Mouse (Mus musculus): Measurements from ENCODE around the gene Pdcd6. TPM values are rescaled to one million over a fixed set of nuclear protein-coding genes. Genes with fewer than 3 reads are reported as not detected.

Pdcd6 gene
- total and polyA plus RNA-seq, 3 experiments: 40.7 to 170 (median 49.6) TPM

DNA sequence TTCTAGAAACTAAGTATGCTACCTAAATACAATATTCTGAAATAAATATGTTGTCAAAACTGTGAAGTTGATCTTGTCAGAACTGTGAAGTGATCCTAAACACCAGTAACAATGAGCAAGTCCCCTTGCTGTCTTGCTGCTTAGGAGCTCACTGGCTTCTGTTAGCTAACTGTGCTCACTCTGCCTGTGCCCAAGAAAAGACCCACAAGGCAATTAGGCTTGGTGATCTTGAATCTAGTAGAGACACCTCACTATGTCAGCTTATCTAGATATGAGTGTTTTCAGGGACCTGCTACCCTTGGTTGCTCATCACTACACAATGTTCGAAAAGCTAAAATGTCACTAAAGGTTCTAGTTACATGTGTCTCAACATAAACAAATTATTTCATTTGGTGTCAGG lies 11.6 kb downstream of the Pdcd6 start:
- DNase-seq (ENCODE audit: low spot score) (no peak), ATAC-seq (ENCODE audit: extremely low read depth, insufficient number of reproducible peaks, low FRiP score, poor library complexity, severe bottlenecking) (no peak)
- Histone ChIP-seq H3K27me3 (ENCODE audit: insufficient read depth, low read length) (no peaks in the 10 kb centered on the region), H3K9me3 (replicated peaks) (no peaks in the 10 kb centered on the region), H3K4me3 (ENCODE audit: low read depth, low read length) (no peak overlapping the region), H3K4me1 (ENCODE audit: insufficient read depth, low read depth, low read length) (no peaks in the 10 kb centered on the region), H3K36me3 (replicated peaks) (peaks cover 94% of the 10 kb centered on the region)
- no peak for TF ChIP-seq CTCF (IDR thresholded peaks at IDR 0.05; ENCODE audit: low read depth, low read length)
- no peak for TF ChIP-seq POLR2AphosphoS5 (IDR thresholded peaks at IDR 0.05; ENCODE audit: insufficient replicate concordance, low read depth, low read length)
- no peak for TF ChIP-seq GATA2 (IDR thresholded peaks at IDR 0.05; ENCODE audit: borderline replicate concordance, low read depth, low read length)
- no peak for TF ChIP-seq GATA1 (IDR thresholded peaks at IDR 0.05; ENCODE audit: borderline replicate concordance, low read length)
- TF ChIP-seq TAL1 (conservative IDR thresholded peaks at IDR 0.05; ENCODE audit: low read depth, low read length): no peak

DNA sequence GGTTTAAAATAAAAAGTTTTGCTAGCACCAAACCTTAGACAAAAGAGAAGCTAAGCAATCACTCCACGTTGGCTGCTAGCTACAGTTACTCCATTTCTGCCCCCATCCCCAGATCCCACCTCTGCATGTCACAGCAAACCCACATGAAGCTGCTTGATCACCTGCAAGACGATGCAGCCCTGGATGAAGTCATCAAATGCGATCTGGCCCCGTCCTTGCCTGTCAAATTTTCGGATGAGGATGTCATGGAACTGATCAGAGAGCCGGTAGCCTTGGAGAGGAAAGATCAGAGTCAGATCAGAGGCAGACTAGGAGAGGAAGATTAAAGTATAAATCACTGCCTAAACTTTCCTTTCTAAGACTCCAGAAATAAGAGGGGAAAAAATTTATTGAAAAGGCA lies 12.0 kb downstream of the Pdcd6 start:
- TF ChIP-seq POLR2AphosphoS5 (IDR thresholded peaks at IDR 0.05; ENCODE audit: insufficient replicate concordance, low read depth, low read length) (no peak), TAL1 (conservative IDR thresholded peaks at IDR 0.05; ENCODE audit: low read depth, low read length) (no peak), CTCF (IDR thresholded peaks at IDR 0.05; ENCODE audit: low read depth, low read length) (no peak)
- Histone ChIP-seq H3K9me3 (replicated peaks) (no peaks in the 10 kb centered on the region), H3K27me3 (ENCODE audit: insufficient read depth, low read length) (no peaks in the 10 kb centered on the region), H3K4me3 (ENCODE audit: low read depth, low read length) (no peak overlapping the region), H3K4me1 (ENCODE audit: insufficient read depth, low read depth, low read length) (no peaks in the 10 kb centered on the region), H3K36me3 (replicated peaks) (peaks cover 90% of the 10 kb centered on the region)
- DNase-seq (ENCODE audit: low spot score) (no peak), ATAC-seq (ENCODE audit: extremely low read depth, insufficient number of reproducible peaks, low FRiP score, poor library complexity, severe bottlenecking) (no peak)

DNA sequence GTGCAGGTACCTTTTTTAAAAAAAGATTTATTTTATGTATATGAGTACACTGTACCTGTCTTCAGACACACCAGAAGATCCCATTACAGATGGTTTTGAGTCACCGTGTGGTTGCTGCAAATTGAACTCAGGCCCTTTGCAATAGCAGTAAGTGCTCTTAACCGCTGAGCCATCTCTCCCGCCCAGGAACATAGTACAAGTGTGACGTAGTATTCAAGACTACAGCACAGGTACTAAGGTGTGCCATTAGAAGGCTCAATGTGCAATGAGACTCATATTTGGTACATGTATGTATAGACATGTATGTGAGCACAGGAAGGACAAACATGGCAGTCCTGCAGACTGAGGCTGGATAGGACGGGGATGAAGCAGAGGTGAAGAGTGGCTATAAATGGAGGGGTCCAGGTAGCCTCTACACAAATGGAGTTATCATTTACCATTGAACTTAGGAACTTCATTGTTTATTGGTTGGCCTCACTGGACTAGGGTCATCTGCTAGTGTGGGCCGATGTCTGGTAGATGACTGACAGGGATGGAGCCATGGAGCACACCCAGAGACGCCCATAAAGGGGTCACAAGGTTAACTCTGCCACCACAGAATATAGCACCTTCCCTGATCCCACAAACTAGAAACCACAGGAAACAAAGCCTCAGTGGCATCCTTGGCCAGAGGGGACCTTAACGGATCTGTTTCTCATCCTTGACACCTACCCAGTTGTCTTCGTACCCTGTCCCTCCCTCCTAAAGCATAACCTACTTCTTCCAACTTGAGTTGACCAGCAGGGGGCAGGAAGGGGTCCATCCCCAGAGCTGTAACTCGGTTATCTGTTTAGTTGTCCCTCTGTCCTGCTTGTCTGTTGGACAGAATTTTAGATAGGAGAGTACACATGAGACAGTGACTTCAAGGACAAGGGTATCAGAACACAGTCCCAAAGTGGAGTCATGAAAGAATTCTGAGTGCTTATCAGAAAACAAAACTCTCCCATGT lies 15.0 kb downstream of the Pdcd6 start:
- Histone ChIP-seq H3K36me3 (replicated peaks) (peaks cover 61% of the 10 kb centered on the region), H3K27me3 (ENCODE audit: insufficient read depth, low read length) (no peaks in the 10 kb centered on the region), H3K4me3 (ENCODE audit: low read depth, low read length) (no peak overlapping the region), H3K4me1 (ENCODE audit: insufficient read depth, low read depth, low read length) (no peaks in the 10 kb centered on the region), H3K9me3 (replicated peaks) (no peaks in the 10 kb centered on the region)
- DNase-seq (ENCODE audit: low spot score) (no peak), ATAC-seq (ENCODE audit: extremely low read depth, insufficient number of reproducible peaks, low FRiP score, poor library complexity, severe bottlenecking) (no peak)
- TF ChIP-seq CTCF (IDR thresholded peaks at IDR 0.05; ENCODE audit: low read depth, low read length): no peak
- TF ChIP-seq GATA1 (IDR thresholded peaks at IDR 0.05; ENCODE audit: borderline replicate concordance, low read length): no peak
- TF ChIP-seq TAL1 (conservative IDR thresholded peaks at IDR 0.05; ENCODE audit: low read depth, low read length): no peak
- TF ChIP-seq POLR2AphosphoS5 (IDR thresholded peaks at IDR 0.05; ENCODE audit: insufficient replicate concordance, low read depth, low read length): no peak
- no peak for TF ChIP-seq GATA2 (IDR thresholded peaks at IDR 0.05; ENCODE audit: borderline replicate concordance, low read depth, low read length)

- Histone ChIP-seq H3K36me3 (replicated peaks) (peaks cover 54% of the 10 kb centered on the region), H3K9me3 (replicated peaks) (no peaks in the 10 kb centered on the region), H3K4me1 (ENCODE audit: insufficient read depth, low read depth, low read length) (no peaks in the 10 kb centered on the region), H3K4me3 (ENCODE audit: low read depth, low read length) (no peak overlapping the region), H3K27me3 (ENCODE audit: insufficient read depth, low read length) (no peaks in the 10 kb centered on the region)
- DNase-seq (ENCODE audit: low spot score) (no peak), ATAC-seq (ENCODE audit: extremely low read depth, insufficient number of reproducible peaks, low FRiP score, poor library complexity, severe bottlenecking) (no peak)
- TF ChIP-seq CTCF (IDR thresholded peaks at IDR 0.05; ENCODE audit: low read depth, low read length) (no peak), TAL1 (conservative IDR thresholded peaks at IDR 0.05; ENCODE audit: low read depth, low read length) (no peak), POLR2AphosphoS5 (IDR thresholded peaks at IDR 0.05; ENCODE audit: insufficient replicate concordance, low read depth, low read length) (no peak), GATA1 (IDR thresholded peaks at IDR 0.05; ENCODE audit: borderline replicate concordance, low read length) (no peak), GATA2 (IDR thresholded peaks at IDR 0.05; ENCODE audit: borderline replicate concordance, low read depth, low read length) (no peak)
Measured at GRCm38 (mm10) chr13:74301607-74301984, 15.8 kb downstream of the Pdcd6 start.

GRCm38 (mm10) chr13:74300925-74301606 lies 16.3 kb downstream of the Pdcd6 start:
- TF ChIP-seq CTCF (IDR thresholded peaks at IDR 0.05; ENCODE audit: low read depth, low read length): peak; percentile 55
- TF ChIP-seq TAL1 (conservative IDR thresholded peaks at IDR 0.05; ENCODE audit: low read depth, low read length): no peak
- Histone ChIP-seq H3K27me3 (ENCODE audit: insufficient read depth, low read length) (no peaks in the 10 kb centered on the region), H3K9me3 (replicated peaks) (no peaks in the 10 kb centered on the region), H3K4me1 (ENCODE audit: insufficient read depth, low read depth, low read length) (no peaks in the 10 kb centered on the region), H3K36me3 (replicated peaks) (peaks cover 49% of the 10 kb centered on the region), H3K4me3 (ENCODE audit: low read depth, low read length) (no peak overlapping the region)
- peak; percentile 25 for DNase-seq (ENCODE audit: low spot score)
- peak; percentile 48 for ATAC-seq (ENCODE audit: extremely low read depth, insufficient number of reproducible peaks, low FRiP score, poor library complexity, severe bottlenecking)

- Histone ChIP-seq H3K4me1 (ENCODE audit: insufficient read depth, low read depth, low read length) (no peaks in the 10 kb centered on the region), H3K9me3 (replicated peaks) (no peaks in the 10 kb centered on the region), H3K36me3 (replicated peaks) (peaks cover 2% of the 10 kb centered on the region), H3K27me3 (ENCODE audit: insufficient read depth, low read length) (no peaks in the 10 kb centered on the region), H3K4me3 (ENCODE audit: low read depth, low read length) (no peak overlapping the region)
- TF ChIP-seq POLR2AphosphoS5 (IDR thresholded peaks at IDR 0.05; ENCODE audit: insufficient replicate concordance, low read depth, low read length): no peak
- TF ChIP-seq CTCF (IDR thresholded peaks at IDR 0.05; ENCODE audit: low read depth, low read length): no peak
- no peak for TF ChIP-seq GATA1 (IDR thresholded peaks at IDR 0.05; ENCODE audit: borderline replicate concordance, low read length)
- no peak for TF ChIP-seq GATA2 (IDR thresholded peaks at IDR 0.05; ENCODE audit: borderline replicate concordance, low read depth, low read length)
- no peak for TF ChIP-seq TAL1 (conservative IDR thresholded peaks at IDR 0.05; ENCODE audit: low read depth, low read length)
- ATAC-seq (ENCODE audit: extremely low read depth, insufficient number of reproducible peaks, low FRiP score, poor library complexity, severe bottlenecking) (no peak), DNase-seq (ENCODE audit: low spot score) (no peak)
Measured at GRCm38 (mm10) chr13:74296376-74296775, 21.0 kb downstream of the Pdcd6 start.
